Mouse (Mus musculus) embryonic facial prominence, embryonic 15.5 days (tissue): Measurements from ENCODE around the gene Bms1. TPM values are rescaled to one million over a fixed set of nuclear protein-coding genes. Genes with fewer than 3 reads are reported as not detected.
A peak's percentile ranks its signal among the peaks of the same experiment; 100 is the strongest.

Experiments used
- ATAC-seq: fragments of 200-750 bp; cut with Nextera tagmentation; 2 replicates; pipeline ENCODE4 v1.8.0; 2017; ENCODE audit warnings: low read depth, moderate TSS enrichment; ENCODE audit not compliant: insufficient number of reproducible peaks, low FRiP score, low TSS enrichment
- H3K27ac ChIP-seq: fragments of 300-500 bp; sonication (generic); replicated peaks from 2 replicates; pipeline ENCODE4 v1.5.1; 2015; ENCODE audit warnings: mild to moderate bottlenecking, inconsistent platforms
- H3K27me3 ChIP-seq: fragments of 300-500 bp; sonication (generic); 2 replicates; pipeline ENCODE4 v1.6.1; 2015; ENCODE audit warnings: inconsistent platforms
- H3K36me3 ChIP-seq: fragments of 300-500 bp; sonication (generic); 2 replicates; pipeline ENCODE4 v1.6.1; 2015; ENCODE audit warnings: mild to moderate bottlenecking, inconsistent platforms
- H3K4me1 ChIP-seq: fragments of 300-500 bp; sonication (generic); 2 replicates; pipeline ENCODE4 v1.6.1; 2015; ENCODE audit warnings: inconsistent platforms
- H3K4me2 ChIP-seq: fragments of 300-500 bp; sonication (generic); replicated peaks from 2 replicates; pipeline ENCODE4 v1.6.1; 2015; ENCODE audit warnings: mild to moderate bottlenecking, inconsistent platforms
- H3K4me3 ChIP-seq: fragments of 300-500 bp; sonication (generic); replicated peaks from 2 replicates; pipeline ENCODE4 v1.5.1; 2015; ENCODE audit warnings: mild to moderate bottlenecking, inconsistent platforms
- H3K9ac ChIP-seq: fragments of 300-500 bp; sonication (generic); 2 replicates; pipeline ENCODE4 v1.6.1; 2015; ENCODE audit warnings: inconsistent platforms
- H3K9me3 ChIP-seq: fragments of 300-500 bp; sonication (generic); replicated peaks from 2 replicates; pipeline ENCODE4 v1.6.1; 2016; ENCODE audit warnings: inconsistent platforms
- WGBS: fragments of 180-500 bp; shearing (Covaris S2); methylation state at CpG from one replicate; pipeline ENCODE4 v1.1.7; 2015; 5-methylcytosine and 5-hydroxymethylcytosine counted together
- polyA plus RNA-seq: library from polyadenylated mRNA; unstranded; fragments of >200 nt; fragmentation: Nextera tagmentation; extraction: Ambion mirVana; gene quantifications from 2 replicates; pipeline ENCODE4 v1.2.1, GENCODE M21; 2015

Gene Bms1
- polyA plus RNA-seq, 1 experiment from 2014 or later, result 32.6 TPM

DNA sequence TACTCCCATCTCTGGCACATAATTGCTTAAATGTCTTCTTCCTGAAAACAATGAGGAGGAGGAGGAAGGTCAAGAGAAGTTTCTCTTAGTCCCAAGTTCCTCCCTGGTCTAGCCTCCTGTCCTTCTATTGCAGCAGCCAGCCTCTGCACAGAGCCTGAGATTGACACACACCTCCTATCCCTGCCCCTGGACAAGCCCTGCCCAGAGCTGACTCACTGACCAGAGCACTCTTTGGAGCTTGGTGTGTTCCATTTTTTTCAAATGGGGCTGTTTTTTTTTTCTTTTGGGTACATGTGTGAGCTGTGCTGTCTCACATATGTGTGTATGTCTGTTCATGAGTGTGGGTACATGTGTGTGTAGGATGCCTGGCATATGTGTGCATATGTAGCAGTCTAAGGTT is 53.5 kb downstream of the Bms1 start:
- Histone ChIP-seq H3K4me3 (no peak overlapping the region), H3K27ac (no peak overlapping the region), H3K9ac (no peak overlapping the region), H3K4me1 (no peaks in the 10 kb centered on the region), H3K4me2 (no peak overlapping the region), H3K27me3 (no peaks in the 10 kb centered on the region), H3K36me3 (no peaks in the 10 kb centered on the region), H3K9me3 (no peaks in the 10 kb centered on the region)
- no peak for ATAC-seq

DNA sequence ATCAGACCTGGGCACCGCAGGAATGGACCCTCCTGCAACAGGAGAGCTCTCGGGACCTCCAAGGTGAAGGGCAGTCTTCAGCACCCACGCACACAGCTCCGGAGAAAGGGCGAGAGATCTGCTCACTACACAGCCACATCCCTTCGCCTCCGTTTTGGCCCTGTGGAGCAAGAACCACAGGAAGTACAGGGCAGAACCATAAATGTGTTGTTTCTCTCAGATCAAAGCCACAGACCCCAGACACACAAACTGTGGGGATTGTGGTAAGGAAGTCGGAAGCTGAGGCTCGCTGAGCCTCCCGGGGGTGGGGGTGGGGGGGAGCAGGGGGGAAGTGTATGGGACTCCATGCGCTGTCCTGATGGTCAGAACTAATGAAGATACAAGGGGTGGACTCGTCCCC is 68.9 kb downstream of the Bms1 start:
- 62% methylated on average over 12 of the region's 12 CpGs for WGBS
- no peak for ATAC-seq
- no peaks in the 10 kb centered on the region for H3K36me3 ChIP-seq
- no peak overlapping the region for H3K9ac ChIP-seq
- no peak overlapping the region for H3K27ac ChIP-seq
- no peak overlapping the region for H3K4me3 ChIP-seq
- no peaks in the 10 kb centered on the region; the same call in 1 of the 2 replicates for H3K4me1 ChIP-seq
- H3K4me2 ChIP-seq, result no peak overlapping the region
- H3K27me3 ChIP-seq, result no peaks in the 10 kb centered on the region; the same call in 1 of the 2 replicates
- no peaks in the 10 kb centered on the region for H3K9me3 ChIP-seq

DNA sequence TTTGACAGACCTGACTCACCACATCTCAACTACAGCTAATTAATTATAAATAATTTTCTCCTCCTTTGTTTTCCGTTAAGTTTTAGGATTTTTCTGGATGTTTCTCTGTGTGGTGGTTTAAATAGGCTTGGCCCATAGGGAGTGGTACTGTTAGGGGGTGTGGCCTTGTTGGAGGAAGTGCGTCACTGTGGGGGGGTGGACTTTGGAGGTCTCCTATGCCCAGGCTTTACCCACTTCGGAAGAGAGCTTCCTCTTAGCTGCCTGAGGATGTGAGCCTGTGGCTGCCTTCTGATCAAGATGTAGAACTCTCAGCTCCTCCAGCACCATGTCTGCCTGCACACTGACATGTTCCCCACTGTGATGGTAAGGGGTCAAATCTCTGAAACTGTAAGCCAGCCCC is 71.1 kb downstream of the Bms1 start:
- H3K4me3 ChIP-seq, result no peak overlapping the region
- H3K27ac ChIP-seq, result no peak overlapping the region
- no peak for ATAC-seq
- no peaks in the 10 kb centered on the region for H3K36me3 ChIP-seq
- 65% methylated on average over 3 of the region's 3 CpGs for WGBS
- H3K27me3 ChIP-seq, result no peaks in the 10 kb centered on the region; the same call in 1 of the 2 replicates
- H3K4me1 ChIP-seq, result no peaks in the 10 kb centered on the region; the same call in 1 of the 2 replicates
- no peaks in the 10 kb centered on the region for H3K9me3 ChIP-seq
- H3K9ac ChIP-seq, result no peak overlapping the region
- H3K4me2 ChIP-seq, result no peak overlapping the region

DNA sequence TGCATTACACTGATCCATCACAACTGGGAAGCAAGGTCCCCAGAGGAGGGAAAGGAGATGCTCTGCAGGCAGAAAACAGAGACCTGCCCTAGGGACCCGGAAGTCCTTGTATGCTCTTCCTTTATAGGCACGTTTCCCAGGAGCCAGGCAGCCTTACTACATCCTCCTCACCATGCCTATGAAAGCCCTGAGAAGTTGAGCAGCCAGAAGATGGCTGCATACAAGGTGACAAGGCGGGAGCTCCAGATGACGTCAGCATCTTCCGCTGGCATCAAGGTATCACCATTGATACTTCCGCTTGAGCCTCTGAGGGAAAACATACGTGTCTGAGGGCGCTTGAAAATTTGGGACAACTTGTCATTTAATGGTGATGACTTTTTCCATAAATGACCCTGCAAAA is 72.0 kb downstream of the Bms1 start:
- Histone ChIP-seq H3K4me2 (no peak overlapping the region), H3K9ac (no peak overlapping the region), H3K9me3 (no peaks in the 10 kb centered on the region), H3K4me3 (no peak overlapping the region), H3K36me3 (no peaks in the 10 kb centered on the region), H3K4me1 (no peaks in the 10 kb centered on the region; the same call in 1 of the 2 replicates), H3K27ac (no peak overlapping the region), H3K27me3 (no peaks in the 10 kb centered on the region; the same call in 1 of the 2 replicates)
- 78% methylated on average over 8 of the region's 8 CpGs for WGBS
- ATAC-seq, result no peak

GRCm38 (mm10) chr6:118341861-118342485 is 77.3 kb downstream of the Bms1 start:
- WGBS, result 88% methylated on average over 11 of the region's 11 CpGs
- no peak for ATAC-seq
- H3K36me3 ChIP-seq, result no peaks in the 10 kb centered on the region
- H3K27me3 ChIP-seq, result no peaks in the 10 kb centered on the region
- H3K27ac ChIP-seq, result no peak overlapping the region
- peaks cover 4% of the 10 kb centered on the region for H3K4me1 ChIP-seq
- no peak overlapping the region for H3K9ac ChIP-seq
- H3K4me3 ChIP-seq, result no peak overlapping the region
- H3K4me2 ChIP-seq, result no peak overlapping the region
- H3K9me3 ChIP-seq, result no peaks in the 10 kb centered on the region

- Histone ChIP-seq H3K4me1 (peaks cover 17% of the 10 kb centered on the region), H3K4me3 (no peak overlapping the region), H3K4me2 (no peak overlapping the region), H3K27ac (no peak overlapping the region), H3K9me3 (no peaks in the 10 kb centered on the region), H3K27me3 (no peaks in the 10 kb centered on the region), H3K9ac (no peak overlapping the region), H3K36me3 (no peaks in the 10 kb centered on the region)
- WGBS, result 84% methylated on average over 5 of the region's 5 CpGs
- ATAC-seq, result no peak
Observed at GRCm38 (mm10) chr6:118337660-118338059, 81.6 kb downstream of the Bms1 start.

- Histone ChIP-seq H3K36me3 (no peaks in the 10 kb centered on the region), H3K27me3 (no peaks in the 10 kb centered on the region), H3K9ac (no peak overlapping the region; the same call in 1 of the 2 replicates), H3K4me1 (peaks cover 17% of the 10 kb centered on the region), H3K27ac (no peak overlapping the region), H3K4me3 (no peak overlapping the region), H3K4me2 (no peak overlapping the region), H3K9me3 (no peaks in the 10 kb centered on the region)
- 50% methylated on average over 14 of the region's 14 CpGs for WGBS
- ATAC-seq, result peak; percentile 74
Observed at GRCm38 (mm10) chr6:118336541-118337480, 82.5 kb downstream of the Bms1 start.

- Histone ChIP-seq H3K36me3 (no peaks in the 10 kb centered on the region), H3K4me2 (no peak overlapping the region), H3K9ac (no peak overlapping the region), H3K4me1 (peaks cover 17% of the 10 kb centered on the region), H3K27ac (no peak overlapping the region), H3K27me3 (no peaks in the 10 kb centered on the region), H3K9me3 (no peaks in the 10 kb centered on the region), H3K4me3 (no peak overlapping the region)
- no peak; the same call in 1 of the 2 replicates for ATAC-seq
- 61% methylated on average over 5 of the region's 5 CpGs for WGBS
Observed at GRCm38 (mm10) chr6:118335934-118336450, 83.3 kb downstream of the Bms1 start.

- no peak overlapping the region for H3K4me2 ChIP-seq
- no peak overlapping the region for H3K4me3 ChIP-seq
- ATAC-seq, result no peak
- no peaks in the 10 kb centered on the region for H3K27me3 ChIP-seq
- H3K9me3 ChIP-seq, result no peaks in the 10 kb centered on the region
- peaks cover 17% of the 10 kb centered on the region for H3K4me1 ChIP-seq
- no peak overlapping the region for H3K27ac ChIP-seq
- H3K9ac ChIP-seq, result no peak overlapping the region
- 80% methylated on average over 9 of the region's 9 CpGs for WGBS
- H3K36me3 ChIP-seq, result no peaks in the 10 kb centered on the region
Observed at GRCm38 (mm10) chr6:118333861-118334260, 85.4 kb downstream of the Bms1 start.
